Mouse (Mus musculus): ENCODE results near the gene Vasp. TPM values are rescaled to one million over a fixed set of nuclear protein-coding genes. Genes with fewer than 3 reads are reported as not detected.

Gene Vasp
- polyA plus RNA-seq, 1 experiment = 517 TPM

DNA sequence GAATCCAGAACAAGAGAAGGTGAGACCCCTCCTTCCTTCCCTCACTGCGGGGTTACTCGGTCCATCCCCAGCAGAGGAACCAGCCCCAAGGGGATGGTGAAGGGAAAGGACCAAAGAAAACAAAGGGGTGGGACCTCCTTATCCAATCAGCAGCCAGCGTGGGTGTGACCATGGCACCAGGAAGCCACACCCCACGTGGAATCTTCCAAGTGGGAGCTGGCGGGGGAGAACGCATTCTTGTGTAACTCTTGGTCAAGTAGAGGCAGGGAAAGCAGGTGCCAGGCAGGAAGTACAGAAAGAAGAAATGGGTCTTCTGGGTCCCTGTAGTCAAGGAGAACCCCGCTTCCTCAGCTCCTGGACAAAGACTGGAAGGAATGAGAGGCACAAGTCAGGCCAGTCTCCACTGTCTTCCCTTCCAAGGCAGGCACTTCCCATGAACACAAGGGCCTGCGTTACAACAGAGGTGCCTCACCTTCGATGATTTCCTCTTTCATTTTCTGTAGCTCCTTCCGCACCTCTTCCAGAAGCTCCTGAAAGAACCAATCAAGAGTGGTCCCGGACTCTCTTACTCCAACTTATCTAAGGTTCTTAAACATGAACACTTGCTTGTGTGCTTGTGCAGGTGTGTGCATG is 14.1 kb downstream of the Vasp start:
- Histone ChIP-seq H3K27me3 (ENCODE audit: control insufficient read depth, insufficient read depth, low read length) (no peaks in the 10 kb centered on the region), H3K27ac (ENCODE audit: insufficient read depth, low read depth, low read length) (peak overlapping the region; percentile 38), H3K4me3 (ENCODE audit: low read depth, low read length) (no peak overlapping the region), H3K4me1 (ENCODE audit: control insufficient read depth, insufficient read depth, insufficient read length, low read length) (peaks cover 15% of the 10 kb centered on the region), H3K36me3 (ENCODE audit: control insufficient read depth, insufficient read depth, low read length) (peaks cover 76% of the 10 kb centered on the region)
- 36% methylated on average over 11 of the region's 11 CpGs for WGBS
- no peak for TF ChIP-seq CTCF (IDR thresholded peaks at IDR 0.05; ENCODE audit: extremely low read depth, insufficient read length, insufficient replicate concordance, low read depth, low read length)
- TF ChIP-seq POLR2A (IDR thresholded peaks at IDR 0.05; ENCODE audit: low read depth, low read length) = no peak

DNA sequence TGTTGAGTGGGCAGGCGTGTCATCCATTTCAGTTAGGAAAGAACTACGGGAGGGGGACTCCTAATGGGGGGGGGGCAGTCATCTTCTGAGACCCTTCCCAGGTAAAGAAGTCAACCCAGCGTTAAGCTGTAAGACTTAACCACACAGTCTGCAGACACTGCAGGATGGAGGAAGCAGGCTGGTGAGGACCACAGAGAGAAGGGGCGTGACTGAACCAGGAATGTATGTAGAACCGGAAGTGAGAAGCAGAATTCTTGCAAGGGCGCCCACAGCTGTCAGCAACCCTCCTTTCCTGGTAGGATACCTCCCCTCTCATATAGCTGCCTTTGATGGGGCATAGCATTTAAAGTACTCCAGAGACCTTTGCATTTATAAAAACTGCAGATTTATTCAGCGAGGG is 15.1 kb downstream of the Vasp start:
- 76% methylated on average over 7 of the region's 7 CpGs for WGBS
- Histone ChIP-seq H3K4me3 (ENCODE audit: low read depth, low read length) (no peak overlapping the region), H3K27ac (ENCODE audit: insufficient read depth, low read depth, low read length) (no peak overlapping the region), H3K4me1 (ENCODE audit: control insufficient read depth, insufficient read depth, insufficient read length, low read length) (peaks cover 18% of the 10 kb centered on the region), H3K36me3 (ENCODE audit: control insufficient read depth, insufficient read depth, low read length) (peaks cover 68% of the 10 kb centered on the region), H3K27me3 (ENCODE audit: control insufficient read depth, insufficient read depth, low read length) (no peaks in the 10 kb centered on the region)
- no peak for TF ChIP-seq CTCF (IDR thresholded peaks at IDR 0.05; ENCODE audit: extremely low read depth, insufficient read length, insufficient replicate concordance, low read depth, low read length)
- TF ChIP-seq POLR2A (IDR thresholded peaks at IDR 0.05; ENCODE audit: low read depth, low read length) = no peak

DNA sequence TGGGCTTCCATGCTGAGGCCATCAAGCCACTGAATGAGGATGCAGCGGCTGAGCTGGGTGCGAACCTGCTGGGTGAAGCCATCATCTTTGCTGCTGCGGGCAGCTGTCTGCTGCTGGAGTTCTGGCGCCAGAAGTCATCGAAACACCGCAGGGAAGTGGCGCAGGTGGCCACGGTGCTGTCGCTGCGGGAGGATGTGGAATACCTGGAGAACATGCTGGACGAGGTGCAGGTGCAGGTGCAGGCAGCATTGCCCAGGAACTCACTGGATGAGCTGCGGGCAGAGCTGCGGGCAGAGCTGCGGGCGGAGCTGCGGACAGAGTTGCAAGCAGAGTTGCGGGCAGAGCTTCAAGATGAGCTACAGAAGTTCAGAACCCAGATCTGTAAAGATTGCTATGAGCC is 16.2 kb downstream of the Vasp start:
- Histone ChIP-seq H3K27me3 (ENCODE audit: control insufficient read depth, insufficient read depth, low read length) (no peaks in the 10 kb centered on the region), H3K4me3 (ENCODE audit: low read depth, low read length) (no peak overlapping the region), H3K36me3 (ENCODE audit: control insufficient read depth, insufficient read depth, low read length) (peaks cover 56% of the 10 kb centered on the region), H3K27ac (ENCODE audit: insufficient read depth, low read depth, low read length) (no peak overlapping the region), H3K4me1 (ENCODE audit: control insufficient read depth, insufficient read depth, insufficient read length, low read length) (peaks cover 18% of the 10 kb centered on the region)
- WGBS = 89% methylated on average over 17 of the region's 17 CpGs
- TF ChIP-seq CTCF (IDR thresholded peaks at IDR 0.05; ENCODE audit: extremely low read depth, insufficient read length, insufficient replicate concordance, low read depth, low read length) (no peak), POLR2A (IDR thresholded peaks at IDR 0.05; ENCODE audit: low read depth, low read length) (no peak)

DNA sequence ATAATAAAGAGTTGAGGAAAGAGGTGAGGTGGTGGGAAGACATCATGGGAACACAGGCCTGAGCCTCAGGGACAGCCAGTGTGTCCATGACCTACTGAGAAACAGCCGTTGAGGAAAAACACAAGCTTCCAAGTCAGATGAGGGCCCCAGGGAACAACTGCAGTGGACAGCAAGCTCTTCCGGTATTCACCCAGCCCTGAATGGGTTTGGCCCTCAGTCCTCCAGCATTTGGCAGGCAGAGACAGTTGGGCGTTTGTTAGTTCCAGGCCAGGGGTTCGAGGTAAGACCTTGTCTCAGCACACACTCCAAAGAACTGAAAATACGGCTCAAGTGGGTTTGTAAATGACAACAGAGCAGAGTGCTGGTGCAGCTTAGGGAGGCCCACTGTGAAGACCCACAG is 18.2 kb downstream of the Vasp start:
- TF ChIP-seq POLR2A (IDR thresholded peaks at IDR 0.05; ENCODE audit: low read depth, low read length) = no peak
- TF ChIP-seq CTCF (IDR thresholded peaks at IDR 0.05; ENCODE audit: extremely low read depth, insufficient read length, insufficient replicate concordance, low read depth, low read length) = no peak
- Histone ChIP-seq H3K4me1 (ENCODE audit: control insufficient read depth, insufficient read depth, insufficient read length, low read length) (peaks cover 24% of the 10 kb centered on the region), H3K36me3 (ENCODE audit: control insufficient read depth, insufficient read depth, low read length) (peaks cover 36% of the 10 kb centered on the region), H3K27ac (ENCODE audit: insufficient read depth, low read depth, low read length) (0 out of 2 replicates have a peak overlapping the region, but pooled peaks have one; percentile 3), H3K27me3 (ENCODE audit: control insufficient read depth, insufficient read depth, low read length) (no peaks in the 10 kb centered on the region), H3K4me3 (ENCODE audit: low read depth, low read length) (no peak overlapping the region)
- 72% methylated on average over 5 of the region's 5 CpGs for WGBS

DNA sequence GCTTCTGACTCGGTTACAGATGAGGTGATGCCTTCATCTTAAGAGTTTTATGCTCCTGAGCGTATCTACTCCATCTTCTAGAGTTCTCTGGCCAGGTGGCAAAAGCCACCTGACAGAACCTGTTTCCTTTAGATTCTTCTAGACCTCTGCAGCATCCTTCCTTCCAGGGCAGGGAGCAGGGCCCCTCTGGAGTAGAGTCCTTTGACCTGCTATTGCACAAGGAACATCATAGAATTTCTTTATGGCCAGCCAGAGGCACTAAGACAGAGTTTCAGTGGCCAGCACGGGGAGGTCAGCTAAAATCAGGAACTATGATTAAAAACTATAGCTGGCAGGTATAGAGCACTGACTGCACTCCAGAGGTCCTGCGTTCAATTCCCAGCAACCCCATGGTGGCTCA is 19.5 kb downstream of the Vasp start:
- peaks cover 24% of the 10 kb centered on the region for H3K36me3 ChIP-seq (ENCODE audit: control insufficient read depth, insufficient read depth, low read length)
- no peaks in the 10 kb centered on the region for H3K27me3 ChIP-seq (ENCODE audit: control insufficient read depth, insufficient read depth, low read length)
- 61% methylated on average over 4 of the region's 4 CpGs for WGBS
- H3K4me1 ChIP-seq (ENCODE audit: control insufficient read depth, insufficient read depth, insufficient read length, low read length) = peaks cover 21% of the 10 kb centered on the region; the same call in 1 of the 2 replicates
- peak overlapping the region; percentile 29; the same call in 1 of the 2 replicates for H3K27ac ChIP-seq (ENCODE audit: insufficient read depth, low read depth, low read length)
- H3K4me3 ChIP-seq (ENCODE audit: low read depth, low read length) = no peak overlapping the region
- TF ChIP-seq CTCF (IDR thresholded peaks at IDR 0.05; ENCODE audit: extremely low read depth, insufficient read length, insufficient replicate concordance, low read depth, low read length) = no peak

DNA sequence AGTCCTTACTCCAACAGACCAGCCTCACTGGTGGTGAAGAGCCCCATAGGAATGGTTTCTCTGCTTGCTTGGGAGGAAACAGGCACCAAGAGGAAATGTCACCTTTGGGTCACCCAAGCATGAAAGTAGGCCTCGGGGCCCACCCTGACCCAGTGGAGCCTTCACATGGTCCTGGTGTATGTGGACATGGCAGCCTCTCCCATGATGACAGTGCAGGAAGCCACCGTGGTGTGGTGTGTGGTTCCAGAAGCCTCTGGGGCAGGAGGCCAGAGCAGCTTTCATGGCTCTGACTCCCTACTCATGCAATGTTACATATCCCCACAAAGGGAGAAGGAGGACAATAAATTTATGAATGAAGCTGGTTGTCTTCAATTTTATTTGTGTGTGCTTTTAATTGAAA is 24.1 kb downstream of the Vasp start:
- Histone ChIP-seq H3K27me3 (ENCODE audit: control insufficient read depth, insufficient read depth, low read length) (no peaks in the 10 kb centered on the region), H3K4me1 (ENCODE audit: control insufficient read depth, insufficient read depth, insufficient read length, low read length) (peaks cover 25% of the 10 kb centered on the region), H3K27ac (ENCODE audit: insufficient read depth, low read depth, low read length) (no peak overlapping the region), H3K4me3 (ENCODE audit: low read depth, low read length) (no peak overlapping the region), H3K36me3 (ENCODE audit: control insufficient read depth, insufficient read depth, low read length) (peaks cover 16% of the 10 kb centered on the region)
- 93% methylated on average over 2 of the region's 2 CpGs for WGBS
- TF ChIP-seq POLR2A (IDR thresholded peaks at IDR 0.05; ENCODE audit: low read depth, low read length) (no peak), CTCF (IDR thresholded peaks at IDR 0.05; ENCODE audit: extremely low read depth, insufficient read length, insufficient replicate concordance, low read depth, low read length) (no peak)

DNA sequence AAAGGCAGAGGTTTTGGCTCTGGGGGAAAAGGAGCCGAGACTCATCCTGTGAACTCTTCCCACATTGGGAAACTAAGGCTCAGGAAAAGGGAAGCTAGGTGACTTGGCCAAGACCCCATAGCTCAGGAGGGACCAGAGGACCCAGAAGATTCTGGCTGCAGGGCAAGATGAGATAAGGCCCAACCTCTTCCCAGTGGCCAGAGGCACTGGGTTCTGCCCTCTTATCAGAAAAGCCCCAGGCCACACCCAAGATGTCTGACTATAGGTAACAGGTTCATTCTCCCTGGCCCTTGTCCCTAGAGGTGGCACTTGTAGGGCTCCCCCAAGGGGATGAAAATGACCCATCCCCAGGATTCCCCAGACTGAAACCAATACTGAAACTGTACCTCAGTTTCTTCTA is 24.8 kb downstream of the Vasp start:
- 96% methylated on average over 1 of the region's 1 CpGs for WGBS
- Histone ChIP-seq H3K4me3 (ENCODE audit: low read depth, low read length) (no peak overlapping the region), H3K27me3 (ENCODE audit: control insufficient read depth, insufficient read depth, low read length) (no peaks in the 10 kb centered on the region), H3K36me3 (ENCODE audit: control insufficient read depth, insufficient read depth, low read length) (peaks cover 16% of the 10 kb centered on the region), H3K4me1 (ENCODE audit: control insufficient read depth, insufficient read depth, insufficient read length, low read length) (peaks cover 22% of the 10 kb centered on the region), H3K27ac (ENCODE audit: insufficient read depth, low read depth, low read length) (no peak overlapping the region)
- no peak for TF ChIP-seq CTCF (IDR thresholded peaks at IDR 0.05; ENCODE audit: extremely low read depth, insufficient read length, insufficient replicate concordance, low read depth, low read length)
- no peak for TF ChIP-seq POLR2A (IDR thresholded peaks at IDR 0.05; ENCODE audit: low read depth, low read length)

All from small intestine, adult 2 months (tissue).